ENCODE assay signal across 11 mouse cellular contexts in genomic region chr15:32432927-32433832, GRCm38 (mm10).
DNase-seq lines count a peak whose midpoint lies in the region; ATAC-seq lines count a peak whose summit lies in the region.
"Had no signal": no experiment of that assay in that cellular context is flagged by ENCODE, and none has a peak within 500 bp of the region (broad histone marks: within the 10 kb centered on the region; RNA-seq: fewer than 3 reads in every experiment).

No protein-coding gene starts in this region.

- H3K9ac ChIP-seq in forebrain, embryonic 16.5 days (replicated peaks; ENCODE audit: low read depth, low read length), result no peak overlapping the region
- no peak overlapping the region for H3K9ac ChIP-seq in intestine, embryonic 16.5 days (ENCODE audit: low read depth, low read length)
- H3K9ac ChIP-seq: stomach, embryonic 15.5 days had no signal

- H3K4me1 ChIP-seq in forebrain, embryonic 16.5 days (replicated peaks; ENCODE audit: control insufficient read depth, insufficient read depth, low read length), result peaks cover 16% of the 10 kb centered on the region
- peaks cover 29% of the 10 kb centered on the region for H3K4me1 ChIP-seq in limb, embryonic 10.5 days
- 0 out of 2 replicates have a peak, but pooled peaks cover 3% of the 10 kb centered on the region for H3K4me1 ChIP-seq in intestine, embryonic 16.5 days (ENCODE audit: control insufficient read depth, insufficient read depth, low read length)
- H3K4me1 ChIP-seq: stomach, embryonic 15.5 days had no signal

- H3K27me3 ChIP-seq in forebrain, embryonic 16.5 days (replicated peaks; ENCODE audit: control insufficient read depth, insufficient read depth, low read length), result no peaks in the 10 kb centered on the region
- no peaks in the 10 kb centered on the region for H3K27me3 ChIP-seq in limb, embryonic 10.5 days (ENCODE audit: low read depth, poor library complexity, severe bottlenecking)
- H3K27me3 ChIP-seq in intestine, embryonic 16.5 days (replicated peaks; ENCODE audit: control insufficient read depth, insufficient read depth, low read length), result no peaks in the 10 kb centered on the region
- H3K27me3 ChIP-seq: stomach, embryonic 15.5 days had no signal

- ATAC-seq in forebrain, embryonic 16.5 days, result peak; percentile 52
- ATAC-seq in intestine, embryonic 16.5 days, result no peak

- peak overlapping the region; percentile 23; the same call in 1 of the 2 replicates for H3K27ac ChIP-seq in forebrain, embryonic 16.5 days (ENCODE audit: low read length)
- H3K27ac ChIP-seq in limb, embryonic 10.5 days, result peak overlapping the region; percentile 81
- H3K27ac ChIP-seq in intestine, embryonic 16.5 days (ENCODE audit: low read length), result no peak overlapping the region
- H3K27ac ChIP-seq: stomach, embryonic 15.5 days had no signal

- H3K4me2 ChIP-seq in forebrain, embryonic 16.5 days (ENCODE audit: low read length), result peak overlapping the region; percentile 30
- H3K4me2 ChIP-seq in intestine, embryonic 16.5 days (ENCODE audit: low read depth, low read length), result no peak overlapping the region
- H3K4me2 ChIP-seq: stomach, embryonic 15.5 days had no signal

- H3K36me3 ChIP-seq in forebrain, embryonic 16.5 days (ENCODE audit: control insufficient read depth, insufficient read depth), result no peaks in the 10 kb centered on the region
- H3K36me3 ChIP-seq in limb, embryonic 10.5 days, result no peaks in the 10 kb centered on the region
- no peaks in the 10 kb centered on the region for H3K36me3 ChIP-seq in intestine, embryonic 16.5 days (ENCODE audit: control insufficient read depth, insufficient read depth, low read length)
- H3K36me3 ChIP-seq: G1E; stomach, embryonic 15.5 days had no signal

- no peak overlapping the region for H3K4me3 ChIP-seq in forebrain, embryonic 16.5 days (replicated peaks; ENCODE audit: low read length)
- H3K4me3 ChIP-seq in limb, embryonic 10.5 days, result no peak overlapping the region
- no peak overlapping the region for H3K4me3 ChIP-seq in intestine, embryonic 16.5 days (ENCODE audit: low read length)
- H3K4me3 ChIP-seq: stomach, embryonic 15.5 days had no signal

- DNase-seq in kidney, postnatal 14 days, result peak; percentile 10
- no peak for DNase-seq in kidney, adult 9 months
- peak; percentile 64 for DNase-seq in embryo, embryonic 10.5 days (ENCODE audit: low spot score)
- peak; percentile 39 for DNase-seq in limb, embryonic 10.5 days (ENCODE audit: low spot score)
- no peak for DNase-seq in B cell, adult 2 months
- no peak for DNase-seq in urinary bladder, adult 2 months (ENCODE audit: low spot score)
- DNase-seq: heart, postnatal 4 days had no signal

- 65% methylated on average over 13 of the region's 13 CpGs for WGBS in forebrain, embryonic 16.5 days
- WGBS in limb, embryonic 10.5 days, result 58% methylated on average over 13 of the region's 13 CpGs
- WGBS in intestine, embryonic 16.5 days, result 69% methylated on average over 13 of the region's 13 CpGs

- H3K9me3 ChIP-seq in forebrain, embryonic 16.5 days (ENCODE audit: control insufficient read depth, low read length), result no peaks in the 10 kb centered on the region
- H3K9me3 ChIP-seq in limb, embryonic 10.5 days (replicated peaks), result no peaks in the 10 kb centered on the region
- H3K9me3 ChIP-seq in intestine, embryonic 16.5 days (ENCODE audit: control insufficient read depth, low read length), result no peaks in the 10 kb centered on the region
- H3K9me3 ChIP-seq: G1E; stomach, embryonic 15.5 days had no signal

Comparison
In these comparisons a context has a peak if more than half of its experiments do, and no peak if none do; other contexts are left out.
1. DNase-seq: peak in kidney, postnatal 14 days (single experiment), embryo, embryonic 10.5 days (single experiment) and limb, embryonic 10.5 days (single experiment); none in kidney, adult 9 months (single experiment), B cell, adult 2 months (0 of 2) and urinary bladder, adult 2 months (single experiment).